Mouse (Mus musculus): ENCODE results near the gene Rab3b.

GRCm38 (mm10) chr4:108989430-108989829, 110.6 kb downstream of the Rab3b start:
- no peak for TF ChIP-seq CHD2 (IDR thresholded peaks at IDR 0.05; ENCODE audit: low read length)
- no peak for TF ChIP-seq MAFK (IDR thresholded peaks at IDR 0.05; ENCODE audit: borderline replicate concordance, low read depth, low read length)
- TF ChIP-seq ZNF384 (IDR thresholded peaks at IDR 0.05; ENCODE audit: low read depth, low read length), result no peak
- no peak for TF ChIP-seq USF1 (IDR thresholded peaks at IDR 0.05; ENCODE audit: low read depth, low read length)
- no peak for TF ChIP-seq CTCF (IDR thresholded peaks at IDR 0.05 in 2 of 3, conservative IDR thresholded peaks at IDR 0.05 in 1 of 3; ENCODE audit: control insufficient read depth in 1 of 3, insufficient read depth in 1 of 3, low read depth in 2 of 3, low read length in 3 of 3, poor library complexity in 1 of 3, severe bottlenecking in 1 of 3)
- TF ChIP-seq POLR2AphosphoS2 (IDR thresholded peaks at IDR 0.05; ENCODE audit: low read length), result no peak
- TF ChIP-seq SMC3 (IDR thresholded peaks at IDR 0.05; ENCODE audit: low read depth, low read length), result no peak
- TF ChIP-seq POLR2A (IDR thresholded peaks at IDR 0.05; ENCODE audit: control insufficient read depth in 1 of 2, insufficient read depth in 1 of 2, low read depth in 1 of 2, low read length in 2 of 2, poor library complexity in 1 of 2), result no peak
- TF ChIP-seq KAT2A (conservative IDR thresholded peaks at IDR 0.05; ENCODE audit: low read depth, low read length), result no peak
- TF ChIP-seq ZKSCAN1 (IDR thresholded peaks at IDR 0.05; ENCODE audit: low read depth, low read length), result no peak
- no peak for TF ChIP-seq MEF2A (IDR thresholded peaks at IDR 0.05; ENCODE audit: extremely low read depth, insufficient replicate concordance, low read depth, low read length, poor library complexity, severe bottlenecking)
- no peak for TF ChIP-seq TAL1 (IDR thresholded peaks at IDR 0.05; ENCODE audit: low read length)

Data from MEL (cell line).